ENCODE assay signal across 11 mouse cellular contexts in genomic region chr2:32633660-32634059, GRCm38 (mm10). TPM values are rescaled to one million over a fixed set of nuclear protein-coding genes. Genes with fewer than 3 reads are reported as not detected.
DNase-seq lines count a peak whose midpoint lies in the region; ATAC-seq lines count a peak whose summit lies in the region.
"Had no signal": no experiment of that assay in that cellular context is flagged by ENCODE, and none has a peak within 500 bp of the region (broad histone marks: within the 10 kb centered on the region; RNA-seq: fewer than 3 reads in every experiment).

No protein-coding gene starts in this region.

- H3K4me3 ChIP-seq in heart, embryonic 11.5 days (ENCODE audit: low read depth, low read length): no peak overlapping the region
- H3K4me3 ChIP-seq: hindbrain, embryonic 15.5 days; neural tube, embryonic 15.5 days had no signal

- 0 out of 2 replicates have a peak, but pooled peaks cover 4% of the 10 kb centered on the region for H3K36me3 ChIP-seq in heart, embryonic 11.5 days (ENCODE audit: control insufficient read depth, insufficient read depth, low read length)

- DNase-seq in 3134 (ENCODE audit: extremely low read depth, insufficient read length, low spot score): peak; percentile 61
- peak; percentile 80 for DNase-seq in 3T3-L1 (ENCODE audit: low read depth, low spot score)
- peak; percentile 55 to 65 for DNase-seq in kidney, postnatal 4 days
- DNase-seq in spleen, postnatal 4 days (ENCODE audit: low spot score in 2 of 2): no peak
- no peak for DNase-seq in ovary, postnatal 10 days (ENCODE audit: low spot score)

- H3K4me2 ChIP-seq in heart, embryonic 11.5 days: no peak overlapping the region
- H3K4me2 ChIP-seq: hindbrain, embryonic 15.5 days; neural tube, embryonic 15.5 days had no signal

- no peaks in the 10 kb centered on the region for H3K9me3 ChIP-seq in heart, embryonic 11.5 days (replicated peaks; ENCODE audit: control insufficient read depth, low read length)
- H3K9me3 ChIP-seq: hindbrain, embryonic 15.5 days; neural tube, embryonic 15.5 days had no signal

- 0 out of 2 replicates have a peak overlapping the region, but pooled peaks have one; percentile 30 for H3K9ac ChIP-seq in heart, embryonic 11.5 days (ENCODE audit: low read depth, low read length)
- H3K9ac ChIP-seq: hindbrain, embryonic 15.5 days; liver, embryonic 14.5 days; neural tube, embryonic 15.5 days had no signal

- no peak for ATAC-seq in heart, embryonic 11.5 days (replicated peaks; ENCODE audit: insufficient number of reproducible peaks, low FRiP score, low TSS enrichment)
- no peak for ATAC-seq in erythroblast, adult 5-6 weeks (replicated peaks; ENCODE audit: low FRiP score, poor library complexity, severe bottlenecking)

- H3K27me3 ChIP-seq in heart, embryonic 11.5 days (ENCODE audit: control insufficient read depth, insufficient read depth, low read length): no peaks in the 10 kb centered on the region
- H3K27me3 ChIP-seq: hindbrain, embryonic 15.5 days; neural tube, embryonic 15.5 days had no signal

- peak overlapping the region; percentile 1; the same call in 1 of the 2 replicates for H3K27ac ChIP-seq in heart, embryonic 11.5 days (ENCODE audit: low read depth, low read length)
- H3K27ac ChIP-seq: hindbrain, embryonic 15.5 days; liver, embryonic 14.5 days; neural tube, embryonic 15.5 days had no signal

- WGBS in heart, embryonic 11.5 days (ENCODE audit: insufficient replicate concordance): 61% methylated on average over 5 of the region's 5 CpGs

- peaks cover 28% of the 10 kb centered on the region for H3K4me1 ChIP-seq in heart, embryonic 11.5 days (ENCODE audit: control insufficient read depth, insufficient read depth, low read length)

RNA-seq across cellular contexts. Expression of gene Ak1, which starts 12.1 kb away (rescaled TPM):
- 212 and 221 TPM in 2 replicates for polyA plus RNA-seq in heart, embryonic 11.5 days (2014; fragmentation: Nextera tagmentation; extraction: Ambion mirVana)
- not detected in 2 replicates for total RNA-seq in erythroblast, adult 5-6 weeks (2015; ENCODE audit: low replicate concordance)
- not detected in 2 replicates for total RNA-seq in erythroblast, adult 5-6 weeks (2017; ENCODE audit: low replicate concordance)

RNA-seq across cellular contexts. Expression of gene Eng, which starts 12.7 kb away (rescaled TPM):
- polyA plus RNA-seq in heart, embryonic 11.5 days (2014; fragmentation: Nextera tagmentation; extraction: Ambion mirVana): 113 and 127 TPM in 2 replicates
- 4.0 and 6.7 TPM in 2 replicates for total RNA-seq in erythroblast, adult 5-6 weeks (2015; ENCODE audit: low replicate concordance)
- 1.5 and 3.2 TPM in 2 replicates for total RNA-seq in erythroblast, adult 5-6 weeks (2017; ENCODE audit: low replicate concordance)

RNA-seq across cellular contexts. Expression of gene St6galnac6, which starts 34.2 kb away (rescaled TPM):
- polyA plus RNA-seq in heart, embryonic 11.5 days (2014; fragmentation: Nextera tagmentation; extraction: Ambion mirVana): 8.3 and 9.3 TPM in 2 replicates
- total RNA-seq in erythroblast, adult 5-6 weeks (2015; ENCODE audit: low replicate concordance): 0.77 and 3.3 TPM in 2 replicates
- total RNA-seq in erythroblast, adult 5-6 weeks (2017; ENCODE audit: low replicate concordance): 2.1 and 2.5 TPM in 2 replicates

RNA-seq across cellular contexts. Expression of gene St6galnac4, which starts 46.8 kb away (rescaled TPM):
- 32.9 and 40.9 TPM in 2 replicates for polyA plus RNA-seq in heart, embryonic 11.5 days (2014; fragmentation: Nextera tagmentation; extraction: Ambion mirVana)
- 8.8 and 9.4 TPM in 2 replicates for total RNA-seq in erythroblast, adult 5-6 weeks (2015; ENCODE audit: low replicate concordance)
- 3.8 and 4.9 TPM in 2 replicates for total RNA-seq in erythroblast, adult 5-6 weeks (2017; ENCODE audit: low replicate concordance)

RNA-seq across cellular contexts. Expression of gene 9430097D07Rik, which starts 58.2 kb away (rescaled TPM):
- 0.17 TPM in 1 of 2 replicates, not detected in the other for polyA plus RNA-seq in heart, embryonic 11.5 days (2014; fragmentation: Nextera tagmentation; extraction: Ambion mirVana)
- total RNA-seq in erythroblast, adult 5-6 weeks (2015; ENCODE audit: low replicate concordance): not detected in 2 replicates
- total RNA-seq in erythroblast, adult 5-6 weeks (2017; ENCODE audit: low replicate concordance): not detected in 2 replicates
- total RNA-seq: common myeloid progenitor, adult 5-6 weeks had no signal

Comparison
In these comparisons a context has a peak if more than half of its experiments do, and no peak if none do; other contexts are left out.
1. DNase-seq: peak in 3134 (single experiment), 3T3-L1 (single experiment) and kidney, postnatal 4 days (2 of 2); none in spleen, postnatal 4 days (0 of 2) and ovary, postnatal 10 days (single experiment).